Mouse (Mus musculus): ENCODE data around the gene Rnf220.

GRCm38 (mm10) chr4:117231208-117231607 lies 265.6 kb downstream of the Rnf220 start:
- TF ChIP-seq CTCF (IDR thresholded peaks at IDR 0.05; ENCODE audit: extremely low read depth, insufficient read depth, low read length) (no peak), POLR2A (IDR thresholded peaks at IDR 0.05; ENCODE audit: extremely low read depth, insufficient read depth, low read length) (no peak)

All from cortical plate, adult 2 months (tissue).